Mouse (Mus musculus) embryo, embryonic 11.5 days (tissue): ENCODE measurements around the gene Pigc.

ENCODE experiments used
- DNase-seq: peaks from one replicate; pipeline ENCODE4 v3.0.0-alpha.2; 2012; ENCODE audit warnings: low read depth, low spot score

The Pigc gene

DNA sequence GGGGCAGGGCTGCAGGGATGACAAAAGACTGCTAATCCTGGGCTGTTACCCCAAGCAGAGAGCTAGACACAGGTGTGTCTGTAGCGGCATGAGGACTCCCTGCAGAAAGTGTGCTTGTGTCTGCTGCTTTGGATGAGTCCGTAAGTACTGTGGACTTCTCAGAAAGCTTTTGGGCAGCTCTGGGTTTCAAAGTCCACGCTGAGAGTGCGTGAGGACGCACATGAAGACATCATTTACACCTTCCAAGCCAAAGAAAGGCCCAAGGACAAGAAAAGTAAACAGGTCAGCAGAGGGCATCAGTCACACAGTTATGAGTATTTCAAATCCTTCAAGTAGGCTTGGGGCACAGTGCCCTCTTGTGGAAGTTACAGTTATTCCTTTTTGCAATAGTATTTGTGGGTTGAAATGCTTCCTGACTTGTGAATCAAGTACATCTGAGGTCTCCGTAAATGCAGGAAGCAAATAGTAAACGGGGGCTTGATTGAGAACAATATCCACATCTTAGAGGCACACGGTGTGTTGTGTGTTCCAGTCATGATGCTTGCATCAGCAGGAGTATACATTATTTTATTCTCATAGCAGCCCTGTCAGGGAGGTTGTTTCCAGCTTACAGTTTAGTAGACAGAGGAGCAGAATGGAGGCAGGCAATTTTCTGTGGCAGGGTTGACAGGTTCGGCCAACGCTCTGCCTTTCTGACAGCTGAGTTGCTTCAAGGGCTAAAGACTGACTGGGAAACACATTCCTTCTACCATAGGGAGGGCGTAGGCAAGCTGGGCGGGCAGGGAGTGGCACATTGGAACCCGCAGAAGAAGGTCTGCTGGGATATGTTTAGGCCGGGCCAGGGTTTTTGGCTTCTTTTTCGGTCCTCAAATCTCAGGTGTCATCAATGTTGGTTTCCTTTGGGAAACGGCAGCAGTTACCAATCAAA lies 7.5 kb downstream of the Pigc start:
- DNase-seq = peak; percentile 79

DNA sequence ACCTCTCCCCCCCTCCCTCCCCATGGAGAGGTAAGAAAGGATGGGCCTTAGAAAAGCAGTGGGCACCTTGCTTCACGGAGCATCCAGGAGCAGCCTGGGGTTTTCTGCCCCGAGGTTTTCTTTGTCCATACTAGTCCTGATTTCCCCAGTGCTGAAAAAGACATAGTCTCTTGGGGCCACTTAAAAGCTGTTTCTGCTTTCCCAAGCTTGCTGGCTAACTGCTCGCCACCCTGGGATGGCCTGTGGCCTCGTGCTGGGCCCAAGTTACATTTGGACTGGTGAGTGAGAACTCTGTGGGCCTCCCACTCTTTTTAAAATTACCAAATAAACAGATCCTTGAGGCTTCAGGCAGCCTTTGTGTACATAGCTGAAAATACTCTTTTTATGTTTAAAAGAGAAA lies 8.3 kb downstream of the Pigc start:
- DNase-seq = no peak

GRCm38 (mm10) chr1:161978173-161978700 lies 9.3 kb downstream of the Pigc start:
- no peak for DNase-seq

DNA sequence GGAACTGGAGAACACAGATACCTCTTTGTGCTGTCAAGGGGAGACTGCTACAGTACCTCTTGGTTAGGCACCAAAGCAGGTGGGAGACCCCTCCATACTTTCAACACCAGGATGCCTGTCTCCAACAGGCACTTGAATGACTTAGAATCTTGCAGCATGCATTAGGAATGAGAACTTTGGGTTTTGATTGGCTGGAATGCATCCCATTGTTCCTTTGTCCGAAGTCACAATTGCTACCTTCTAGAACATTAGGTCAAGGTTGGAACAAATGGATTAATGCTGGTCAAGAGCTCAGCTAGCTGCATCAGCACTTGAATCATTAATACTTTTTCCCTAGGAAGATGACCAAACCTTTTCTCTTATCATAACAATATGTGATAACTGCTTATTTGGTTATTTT lies 10.6 kb downstream of the Pigc start, which contains the start of gene 4930558K02Rik:
4930558K02Rik (minus strand) TSS at position 101 of the 400 bp plus-strand sequence.
- DNase-seq = no peak

GRCm38 (mm10) chr1:161980046-161980445 lies 11.1 kb downstream of the Pigc start:
- no peak for DNase-seq

GRCm38 (mm10) chr1:161980626-161981298 lies 11.8 kb downstream of the Pigc start:
- no peak for DNase-seq

GRCm38 (mm10) chr1:161983451-161983850 lies 14.5 kb downstream of the Pigc start:
- no peak for DNase-seq

GRCm38 (mm10) chr1:161983979-161984566 lies 15.1 kb downstream of the Pigc start:
- no peak for DNase-seq

DNA sequence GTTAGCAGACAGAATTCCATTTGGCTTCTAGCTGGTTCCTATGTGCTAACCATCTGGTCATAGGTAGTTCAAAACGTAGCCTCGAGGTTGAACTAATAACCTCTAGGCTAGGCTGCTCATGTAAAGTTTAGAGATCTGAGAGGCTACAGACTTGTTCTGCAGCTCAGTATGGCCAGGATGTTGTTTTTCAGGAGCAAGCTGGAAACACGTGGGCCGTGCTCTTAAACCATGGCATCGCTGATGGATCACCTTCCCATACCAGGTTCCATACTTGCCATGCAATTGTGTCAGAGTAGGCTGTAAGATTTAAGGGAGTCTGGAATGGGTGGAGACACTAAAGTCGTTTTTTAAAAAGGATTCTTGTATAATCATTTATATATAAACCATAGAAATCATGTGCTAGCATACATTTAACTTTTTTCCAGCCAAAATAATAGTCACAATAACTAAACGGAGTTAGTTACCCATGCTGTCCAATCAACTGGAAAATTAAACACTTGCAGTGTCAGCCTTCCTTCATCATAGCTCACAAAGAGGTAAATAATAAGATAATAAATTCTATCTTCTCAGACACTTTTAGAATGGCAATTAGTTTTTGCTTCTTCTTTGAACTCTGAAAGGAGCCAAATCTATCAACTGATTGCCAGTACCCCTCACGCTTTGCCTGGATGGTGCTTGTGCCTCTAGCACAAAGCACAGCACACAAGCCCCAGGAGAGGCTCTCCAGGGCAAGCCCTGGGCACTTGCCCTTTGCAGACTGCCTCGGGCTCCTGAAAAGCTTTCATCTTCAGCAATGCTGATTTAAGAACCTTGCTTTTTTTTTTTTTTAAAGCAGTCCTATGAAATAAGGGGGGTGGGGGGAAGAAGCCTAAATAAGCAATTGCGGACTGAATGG lies 21.9 kb downstream of the Pigc start:
- DNase-seq = no peak

GRCm38 (mm10) chr1:161991846-161992245 lies 22.9 kb downstream of the Pigc start:
- DNase-seq = no peak

DNA sequence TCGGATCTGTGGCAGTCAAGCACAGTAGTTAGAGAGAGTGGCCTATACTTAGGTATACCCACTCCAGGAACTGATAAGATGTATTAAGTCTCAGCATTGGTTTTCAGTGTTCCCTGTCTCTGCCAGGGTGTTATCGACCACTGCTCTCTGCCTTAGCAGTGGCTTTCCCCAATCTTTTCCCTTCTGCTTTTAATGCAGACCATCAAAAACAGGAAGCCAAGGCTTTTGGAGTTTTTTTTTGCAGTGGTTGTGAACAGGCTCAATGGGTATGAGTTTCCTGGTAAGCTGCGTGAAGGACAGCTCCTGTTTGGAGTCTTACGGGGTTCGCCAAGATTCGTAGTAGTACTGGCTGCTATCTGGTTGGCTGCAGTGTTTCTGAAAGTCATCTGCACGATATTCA lies 23.4 kb downstream of the Pigc start:
- DNase-seq = no peak

GRCm38 (mm10) chr1:161998781-161999180 lies 29.8 kb downstream of the Pigc start:
- DNase-seq = no peak

DNA sequence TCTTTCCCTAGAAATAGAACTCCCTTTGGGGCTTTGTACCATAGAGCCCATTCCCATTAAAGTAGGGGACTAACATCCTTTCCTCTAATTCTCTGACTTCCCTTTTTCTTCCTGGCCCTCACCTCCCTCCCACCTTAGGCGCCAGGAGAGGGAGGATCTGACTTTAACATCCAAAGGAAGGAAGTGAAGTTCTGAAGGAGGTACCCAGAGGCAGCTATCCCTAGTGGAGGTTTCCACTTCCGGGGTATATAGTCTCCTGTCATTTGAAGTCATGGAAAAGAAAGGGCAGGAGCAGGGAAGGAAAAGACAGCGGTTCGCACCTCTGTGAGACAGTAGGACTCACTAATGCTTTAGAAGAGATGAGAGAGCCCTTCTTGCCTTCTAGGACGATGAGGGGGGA lies 30.4 kb downstream of the Pigc start:
- DNase-seq = no peak

GRCm38 (mm10) chr1:161999882-162000371 lies 30.9 kb downstream of the Pigc start:
- DNase-seq = no peak

- no peak for DNase-seq
These were observed 32.3 kb downstream of the Pigc start for GRCm38 (mm10) chr1:162001328-162001727.

DNA sequence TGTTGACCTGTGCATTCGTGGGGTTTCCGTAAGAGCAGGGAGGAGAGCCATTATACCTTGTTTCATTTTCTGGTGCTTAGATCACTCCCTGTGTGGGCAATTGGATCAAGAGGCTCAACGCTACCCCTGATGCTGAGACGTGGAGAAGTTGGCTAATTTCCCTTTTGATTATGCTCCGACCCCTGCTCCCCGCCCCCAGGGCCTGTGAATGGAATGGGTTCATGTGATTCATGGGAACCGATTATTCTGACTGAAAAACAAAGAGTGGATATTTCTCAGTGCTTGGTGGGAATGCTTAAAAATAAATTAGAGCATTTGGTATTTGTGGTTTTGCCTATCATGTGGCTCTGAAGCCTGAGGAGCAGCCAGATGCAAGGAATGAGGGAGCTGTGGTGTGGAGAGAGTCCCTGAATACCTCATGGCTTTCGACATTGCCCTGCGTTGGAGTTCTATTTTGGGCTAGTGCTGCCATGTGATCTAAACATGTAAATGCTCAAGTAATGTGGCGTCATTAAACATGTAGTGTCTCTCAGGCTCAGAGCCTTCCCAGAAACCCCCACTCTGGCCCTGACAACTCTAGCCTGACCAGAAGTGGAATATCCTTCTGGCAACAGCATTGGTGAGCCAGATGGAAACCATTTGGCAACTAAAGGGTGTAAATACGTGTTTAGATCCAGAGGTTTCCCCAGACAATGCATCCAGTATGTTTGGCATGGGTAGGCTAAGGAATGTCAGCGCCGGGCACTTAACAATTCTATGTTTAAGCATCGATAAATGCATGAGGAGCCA lies 34.9 kb downstream of the Pigc start:
- DNase-seq = no peak

DNA sequence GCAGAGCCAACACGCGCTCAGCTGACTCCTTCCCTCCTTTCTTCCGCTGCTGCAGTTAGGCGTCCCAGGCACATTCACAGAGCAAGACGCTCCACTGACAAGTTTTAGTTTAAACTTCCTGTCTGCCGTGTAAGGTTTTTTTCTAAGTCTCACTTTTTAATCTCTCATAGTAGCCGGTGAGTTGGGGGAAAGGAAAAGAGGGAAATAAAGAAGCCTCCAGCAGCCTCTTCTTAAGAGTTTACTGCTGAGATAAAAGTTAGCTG lies 35.5 kb downstream of the Pigc start:
- DNase-seq = no peak

- DNase-seq = no peak
These were observed 36.1 kb downstream of the Pigc start for GRCm38 (mm10) chr1:162004821-162005770.

GRCm38 (mm10) chr1:162006109-162006508 lies 37.1 kb downstream of the Pigc start:
- DNase-seq = no peak
